Mouse (Mus musculus): ENCODE results near the gene Baz1b.

GRCm38 (mm10) chr5:135166909-135167308 lies 20.2 kb upstream of the Baz1b start:
- TF ChIP-seq CTCF (IDR thresholded peaks at IDR 0.05; ENCODE audit: control insufficient read depth, insufficient read depth, insufficient read length) (no peak), MAX (IDR thresholded peaks at IDR 0.05) (no peak), MYOG (IDR thresholded peaks at IDR 0.05; ENCODE audit: control insufficient read depth, extremely low read depth, insufficient read length) (no peak), USF1 (IDR thresholded peaks at IDR 0.05; ENCODE audit: low read depth) (no peak), FOSL1 (IDR thresholded peaks at IDR 0.05; ENCODE audit: insufficient read depth, low read length, poor library complexity, severe bottlenecking) (no peak), CEBPB (IDR thresholded peaks at IDR 0.05; ENCODE audit: low read depth) (no peak), MYOD1 (IDR thresholded peaks at IDR 0.05; ENCODE audit: control insufficient read depth, insufficient read length, low read depth) (no peak)

Measured in C2C12 (cell line).